In genomic region chr12:98900341-98900880, GRCm38 (mm10) we compare ENCODE assay signal across 8 mouse cellular contexts. TPM values are rescaled to one million over a fixed set of nuclear protein-coding genes. Genes with fewer than 3 reads are reported as not detected.
DNase-seq lines count a peak whose midpoint lies in the region; ATAC-seq and TF ChIP-seq lines count a peak whose summit lies in the region.

No protein-coding gene starts in this region.

- TF ChIP-seq EP300 in liver, postnatal 0 days (IDR thresholded peaks at IDR 0.05; ENCODE audit: low read depth) = no peak

- H3K4me3 ChIP-seq in hindbrain, embryonic 14.5 days (replicated peaks; ENCODE audit: low read length) = peak overlapping the region; percentile 87
- H3K4me3 ChIP-seq in liver, postnatal 0 days (ENCODE audit: low read depth, low read length) = peak overlapping the region; percentile 83
- peak overlapping the region; percentile 85 for H3K4me3 ChIP-seq in neural tube, embryonic 15.5 days (replicated peaks)

- ATAC-seq in CD4-positive, CD25-positive, alpha-beta regulatory T cell, adult 4 months = peak; percentile 30
- ATAC-seq in hindbrain, embryonic 14.5 days (ENCODE audit: low FRiP score) = peak; percentile 51
- ATAC-seq in liver, postnatal 0 days = peak; percentile 11; the same call in 1 of the 2 replicates
- ATAC-seq in neural tube, embryonic 15.5 days (ENCODE audit: low FRiP score) = no peak; the same call in 1 of the 2 replicates

- peaks cover 16% of the 10 kb centered on the region for H3K4me1 ChIP-seq in hindbrain, embryonic 14.5 days (replicated peaks; ENCODE audit: control insufficient read depth, insufficient read depth, low read length)
- peaks cover 4% of the 10 kb centered on the region; the same call in 1 of the 2 replicates for H3K4me1 ChIP-seq in liver, postnatal 0 days (ENCODE audit: insufficient read depth)
- peaks cover 18% of the 10 kb centered on the region for H3K4me1 ChIP-seq in neural tube, embryonic 15.5 days

- no peaks in the 10 kb centered on the region for H3K9me3 ChIP-seq in hindbrain, embryonic 14.5 days (ENCODE audit: control insufficient read depth, low read length)
- H3K9me3 ChIP-seq in liver, postnatal 0 days (ENCODE audit: low read length) = no peaks in the 10 kb centered on the region
- H3K9me3 ChIP-seq in neural tube, embryonic 15.5 days (replicated peaks) = no peaks in the 10 kb centered on the region

- intact Hi-C loops in gastrocnemius, postnatal 14 days (cut with DNase I; ENCODE audit: low total_unique reads) = no loop called here

- peak; percentile 7 for DNase-seq in gastrocnemius, adult 18-20 months (ENCODE audit: low spot score)
- DNase-seq in gastrocnemius, postnatal 14 days = no peak
- peak; percentile 53 for DNase-seq in embryo, embryonic 10.5 days (ENCODE audit: low spot score)
- peak; percentile 49 for DNase-seq in hindbrain, embryonic 14.5 days (ENCODE audit: low spot score)
- DNase-seq in liver, postnatal 0 days = peak; percentile 38
- DNase-seq in left cerebral cortex, adult 8-10 months (ENCODE audit: low spot score in 2 of 2) = no peak

- no peak for TF ChIP-seq CTCF in liver, postnatal 0 days (IDR thresholded peaks at IDR 0.05; ENCODE audit: low read depth)

- no peaks in the 10 kb centered on the region for H3K27me3 ChIP-seq in hindbrain, embryonic 14.5 days (ENCODE audit: control insufficient read depth, insufficient read depth, low read length)
- peaks cover 14% of the 10 kb centered on the region for H3K27me3 ChIP-seq in liver, postnatal 0 days (ENCODE audit: insufficient read depth, low read length)
- no peaks in the 10 kb centered on the region for H3K27me3 ChIP-seq in neural tube, embryonic 15.5 days (replicated peaks)

- H3K36me3 ChIP-seq in hindbrain, embryonic 14.5 days (replicated peaks; ENCODE audit: control insufficient read depth, insufficient read depth) = no peaks in the 10 kb centered on the region
- H3K36me3 ChIP-seq in liver, postnatal 0 days (replicated peaks; ENCODE audit: insufficient read depth, low read length) = no peaks in the 10 kb centered on the region
- no peaks in the 10 kb centered on the region for H3K36me3 ChIP-seq in neural tube, embryonic 15.5 days

- H3K27ac ChIP-seq in hindbrain, embryonic 14.5 days = peak overlapping the region; percentile 87
- no peak overlapping the region for H3K27ac ChIP-seq in liver, postnatal 0 days (ENCODE audit: low read depth)
- H3K27ac ChIP-seq in neural tube, embryonic 15.5 days (replicated peaks) = peak overlapping the region; percentile 84

- peak overlapping the region; percentile 56 for H3K4me2 ChIP-seq in hindbrain, embryonic 14.5 days (replicated peaks)
- H3K4me2 ChIP-seq in liver, postnatal 0 days (ENCODE audit: low read depth, low read length) = peak overlapping the region; percentile 99
- H3K4me2 ChIP-seq in neural tube, embryonic 15.5 days = peak overlapping the region; percentile 70

- WGBS in hindbrain, embryonic 14.5 days = 2% methylated on average over 31 of the region's 31 CpGs
- WGBS in liver, postnatal 0 days (ENCODE audit: insufficient replicate concordance) = 4% methylated on average over 29 of the region's 31 CpGs
- 2% methylated on average over 31 of the region's 31 CpGs for WGBS in neural tube, embryonic 15.5 days

- peak overlapping the region; percentile 76 for H3K9ac ChIP-seq in hindbrain, embryonic 14.5 days
- H3K9ac ChIP-seq in liver, postnatal 0 days (replicated peaks) = peak overlapping the region; percentile 73
- H3K9ac ChIP-seq in neural tube, embryonic 15.5 days (replicated peaks) = peak overlapping the region; percentile 75

RNA-seq across cellular contexts. Expression of gene Eml5, which starts 0.9 kb away (rescaled TPM):
- total RNA-seq in gastrocnemius, adult 18-20 months (2021) = 1 to 10 TPM; 2.0 to 2.2 TPM
- total RNA-seq in gastrocnemius, postnatal 14 days (2021) = 1 to 10 TPM; 1.3 to 1.7 TPM
- 10 to 100 TPM in 1 of 2 experiments, 1 to 10 TPM in 1; 8.9 to 12.5 TPM for polyA plus RNA-seq in CD4-positive, CD25-positive, alpha-beta regulatory T cell, adult 4 months (2017; shearing (Covaris generic))
- 14.3 and 18.7 TPM in 2 replicates for polyA plus RNA-seq in hindbrain, embryonic 14.5 days (2014; fragmentation: Nextera tagmentation; extraction: Ambion mirVana)
- 0.52 and 0.65 TPM in 2 replicates for polyA plus RNA-seq in liver, postnatal 0 days (2015; fragmentation: Nextera tagmentation; extraction: Ambion mirVana)
- 15.1 and 19.8 TPM in 2 replicates for polyA plus RNA-seq in neural tube, embryonic 15.5 days (2015; fragmentation: Nextera tagmentation; extraction: Ambion mirVana)
- total RNA-seq in left cerebral cortex, adult 8-10 months (2022) = 10 to 100 TPM; 61.4 to 70.2 (median 66.7) TPM

RNA-seq across cellular contexts. Expression of gene Ttc8, which starts 20.0 kb away (rescaled TPM):
- total RNA-seq in gastrocnemius, adult 18-20 months (2021) = 1 to 10 TPM; 5.2 to 6.1 TPM
- 1 to 10 TPM; 8.8 to 9.1 TPM for total RNA-seq in gastrocnemius, postnatal 14 days (2021)
- polyA plus RNA-seq in CD4-positive, CD25-positive, alpha-beta regulatory T cell, adult 4 months (2017; shearing (Covaris generic)) = 1 to 10 TPM; 7.1 to 8.3 TPM
- polyA plus RNA-seq in hindbrain, embryonic 14.5 days (2014; fragmentation: Nextera tagmentation; extraction: Ambion mirVana) = 31.4 and 33.3 TPM in 2 replicates
- polyA plus RNA-seq in liver, postnatal 0 days (2015; fragmentation: Nextera tagmentation; extraction: Ambion mirVana) = 2.2 and 2.7 TPM in 2 replicates
- polyA plus RNA-seq in neural tube, embryonic 15.5 days (2015; fragmentation: Nextera tagmentation; extraction: Ambion mirVana) = 31.2 and 32.0 TPM in 2 replicates
- total RNA-seq in left cerebral cortex, adult 8-10 months (2022) = 10 to 100 TPM; 36.2 to 50.8 (median 38.4) TPM

Comparison
In these comparisons a context has a peak if more than half of its experiments do, and no peak if none do; other contexts are left out.
1. DNase-seq: peak in gastrocnemius, adult 18-20 months (single experiment), embryo, embryonic 10.5 days (single experiment), hindbrain, embryonic 14.5 days (single experiment) and liver, postnatal 0 days (single experiment); none in gastrocnemius, postnatal 14 days (single experiment) and left cerebral cortex, adult 8-10 months (0 of 2).
2. Peak in every context shown above with its lines, with median percentiles within 50 percentile points of each other: H3K4me2 ChIP-seq, H3K4me3 ChIP-seq and H3K9ac ChIP-seq.